Mouse (Mus musculus) gastrocnemius, postnatal 14 days (tissue): Measurements from ENCODE around the gene Spn. TPM values are rescaled to one million over a fixed set of nuclear protein-coding genes. Genes with fewer than 3 reads are reported as not detected.

Experiments
- DNase-seq: peaks from one replicate; pipeline ENCODE4 v3.0.0; 2021; ENCODE audit warnings: mixed read lengths
- intact Hi-C: fragments of 180-260 bp; cut with DNase I; formaldehyde crosslinking; loops from one replicate; pipeline ENCODE4 v1.15.1; 2025; ENCODE audit warnings: low total_unique reads
- total RNA-seq, 2 experiments: library from RNA; stranded (reverse); gene quantifications; 2 replicates each; pipeline ENCODE4 v1.2.3; 2021

Spn gene
- total RNA-seq, 2 experiments from 2014 or later, result 0.24 to 0.27 TPM

DNA sequence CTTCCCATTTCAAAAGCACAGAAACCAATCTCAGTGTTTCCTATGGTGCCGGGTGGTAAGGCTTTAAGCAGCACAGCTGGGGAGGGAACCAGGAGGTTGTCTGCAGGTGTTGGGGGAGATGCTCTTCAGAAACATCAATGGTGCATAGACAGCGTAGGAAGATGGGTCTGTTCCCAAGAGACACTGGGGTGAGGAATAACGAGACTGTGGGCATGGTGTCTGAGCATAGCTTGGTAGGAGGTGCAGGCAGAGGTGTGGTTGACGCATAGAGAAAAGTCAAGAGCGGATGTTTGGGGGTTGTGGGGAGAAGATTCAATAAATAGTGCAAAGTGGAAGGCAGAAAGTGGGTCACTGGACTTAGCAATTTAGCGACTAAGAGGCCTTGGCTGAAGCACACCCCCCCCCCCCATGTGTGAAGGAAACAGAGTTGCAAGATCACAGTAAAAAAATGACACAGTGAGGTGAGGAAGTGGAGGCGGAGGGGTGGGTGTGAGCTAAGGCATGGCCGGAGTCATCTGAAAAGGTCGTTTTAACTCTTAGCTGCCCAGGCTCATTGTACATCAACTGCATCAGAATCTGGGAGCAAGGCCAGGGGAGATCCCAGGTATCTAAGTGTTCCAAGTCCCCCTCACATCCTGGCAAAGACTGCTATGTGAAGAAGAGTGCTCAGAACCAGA, 24.6 kb downstream of the Spn start:
- intact Hi-C loops, result no loop called here
- no peak for DNase-seq

- no peak for DNase-seq
- intact Hi-C loops, result no loop called here
Observed at GRCm38 (mm10) chr7:127112251-127112841, 25.3 kb downstream of the Spn start.

DNA sequence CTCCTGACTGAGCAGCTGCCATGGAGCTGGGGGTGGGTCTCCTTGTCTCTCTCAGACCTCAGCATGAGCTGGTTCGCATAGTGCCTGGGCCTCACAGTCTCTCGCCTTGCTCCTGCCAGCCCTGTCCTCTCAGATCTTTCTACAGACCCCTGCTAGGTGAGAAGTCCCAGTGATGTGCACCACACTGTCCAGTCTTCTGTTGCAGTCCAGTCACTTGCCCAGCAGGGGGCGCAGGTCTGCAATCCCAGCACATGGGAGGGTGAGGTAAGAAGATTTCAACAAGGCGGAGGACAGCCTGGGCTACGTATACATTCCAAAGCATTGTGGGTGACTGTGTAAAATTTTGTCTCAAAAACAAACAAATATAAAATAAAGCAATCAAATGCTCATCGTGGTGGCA, 26.2 kb downstream of the Spn start:
- peak; percentile 56 for DNase-seq
- intact Hi-C loops, result loop anchor here (2.0 kb wide), 1 partner anchor 281 kb away; the partner anchor contains the start of gene 4930451I11Rik

GRCm38 (mm10) chr7:127110239-127111007, 27.2 kb downstream of the Spn start:
- intact Hi-C loops, result loop anchor here (2.0 kb wide), 1 partner anchor 280 kb away; the partner anchor contains the start of gene 4930451I11Rik
- DNase-seq, result peak; percentile 70

DNA sequence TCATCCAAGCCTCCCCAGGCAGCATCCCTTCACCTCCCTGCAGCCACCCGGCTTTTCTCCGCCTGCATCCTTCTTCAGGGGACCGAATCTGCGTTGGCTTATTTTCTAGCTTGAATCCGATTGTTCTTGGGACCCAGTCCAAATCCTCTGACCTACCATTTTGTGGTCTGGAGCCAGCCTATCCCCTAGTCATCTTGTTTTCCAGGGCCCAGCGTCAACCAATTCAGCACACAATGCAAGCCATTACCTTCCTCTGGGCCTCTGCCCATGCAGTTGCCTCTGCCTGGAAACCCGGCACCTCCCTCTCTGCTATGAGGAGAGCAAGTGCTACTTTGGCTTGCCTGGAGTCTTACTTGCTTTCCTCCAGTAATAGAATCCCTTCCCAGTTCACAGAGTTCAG, 32.1 kb downstream of the Spn start:
- intact Hi-C loops, result loop anchor here (5.0 to 10.0 kb wide), 2 partner anchors 121 to 283 kb away; no protein-coding TSS in a partner anchor
- no peak for DNase-seq

DNA sequence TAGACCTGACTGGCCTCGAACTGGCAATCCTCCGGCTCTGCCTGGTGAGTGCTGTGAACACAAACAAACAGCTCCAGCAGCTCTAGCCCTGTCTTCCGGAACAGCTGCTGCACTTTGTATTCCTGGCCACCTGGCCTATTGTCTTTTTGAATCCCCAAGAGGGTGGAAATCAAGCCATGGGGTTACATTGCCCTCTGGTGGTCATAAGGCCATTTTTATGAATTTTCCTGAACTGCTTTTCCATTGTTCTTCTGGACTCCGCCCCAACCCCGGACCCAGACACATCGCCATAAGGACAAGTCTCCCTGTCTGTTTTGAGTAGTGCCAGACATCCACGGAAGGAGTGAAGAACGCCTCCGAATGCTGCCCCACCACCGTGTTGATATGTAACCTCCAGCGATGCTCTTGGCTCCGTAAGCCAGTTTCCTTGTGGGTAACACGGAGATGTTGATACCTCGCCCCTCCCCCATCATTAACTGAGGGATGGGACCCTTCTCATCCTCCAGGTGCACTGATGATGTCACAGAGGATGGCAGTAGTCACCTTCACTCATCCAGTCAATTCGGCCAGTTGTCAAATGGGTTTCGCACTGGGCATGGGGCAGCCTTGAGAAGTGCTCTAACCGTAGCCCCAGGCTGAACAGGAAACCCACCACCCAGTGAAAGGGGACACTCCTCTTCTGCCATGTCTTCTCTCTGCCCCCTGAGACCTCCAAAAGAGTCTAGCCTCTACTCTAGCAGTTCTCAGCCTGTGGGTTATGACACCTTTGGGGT, 32.9 kb downstream of the Spn start:
- intact Hi-C loops, result loop anchor here (5.0 to 10.0 kb wide), 2 partner anchors 120 to 282 kb away; no protein-coding TSS in a partner anchor
- DNase-seq, result peak; percentile 52

GRCm38 (mm10) chr7:127103960-127104359, 33.7 kb downstream of the Spn start:
- intact Hi-C loops, result loop anchor here (10.0 kb wide), 1 partner anchor 119 kb away; no protein-coding TSS in a partner anchor
- no peak for DNase-seq

GRCm38 (mm10) chr7:127102148-127102547, 35.5 kb downstream of the Spn start:
- intact Hi-C loops, result loop anchor here (10.0 kb wide), 1 partner anchor 117 kb away; no protein-coding TSS in a partner anchor
- no peak for DNase-seq

GRCm38 (mm10) chr7:127101451-127102016, 36.1 kb downstream of the Spn start:
- intact Hi-C loops, result loop anchor here (10.0 kb wide), 1 partner anchor 117 kb away; no protein-coding TSS in a partner anchor
- no peak for DNase-seq

- intact Hi-C loops, result no loop called here
- DNase-seq, result no peak
Observed at GRCm38 (mm10) chr7:127099528-127099927, 38.1 kb downstream of the Spn start.

GRCm38 (mm10) chr7:127098950-127099349, 38.7 kb downstream of the Spn start:
- no peak for DNase-seq
- intact Hi-C loops, result no loop called here

DNA sequence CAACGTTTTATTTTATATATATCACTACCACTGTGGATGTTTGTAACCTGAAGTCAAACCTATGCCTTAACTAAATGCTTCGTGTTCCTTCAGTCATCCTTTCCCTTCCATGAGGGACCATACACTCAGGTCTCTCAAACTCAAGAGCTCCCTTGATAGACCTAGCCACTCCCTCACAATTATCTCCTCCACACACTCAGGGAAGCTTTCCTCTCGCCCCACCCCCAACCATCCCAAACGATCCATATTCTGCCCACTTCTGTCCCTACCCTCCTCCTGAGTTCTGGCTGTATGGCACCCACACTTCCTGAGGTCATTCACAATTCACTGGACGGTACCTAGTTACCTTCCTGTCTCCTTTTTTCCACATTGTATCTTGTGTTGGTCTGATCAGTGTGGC, 39.1 kb downstream of the Spn start:
- DNase-seq, result no peak
- intact Hi-C loops, result no loop called here

DNA sequence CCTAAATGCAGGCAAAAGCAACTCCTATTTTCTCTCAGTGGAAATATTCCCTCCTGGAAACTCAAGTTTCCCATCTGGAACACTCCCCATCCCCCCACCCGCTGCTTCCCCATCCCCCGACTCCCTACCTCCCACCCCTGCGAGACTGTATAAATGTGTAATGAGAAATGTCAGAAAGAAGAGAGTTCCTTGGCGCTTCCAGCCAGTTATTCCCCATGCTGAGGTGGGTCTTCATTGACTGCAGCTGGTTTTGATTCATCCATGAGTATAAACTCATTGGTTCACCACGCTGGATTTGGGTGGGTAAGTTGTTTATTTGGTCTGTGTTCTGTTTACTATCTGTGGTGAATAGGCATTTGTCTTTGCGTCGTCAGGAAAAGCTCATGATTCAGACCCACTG, 41.2 kb downstream of the Spn start:
- intact Hi-C loops, result no loop called here
- no peak for DNase-seq

DNA sequence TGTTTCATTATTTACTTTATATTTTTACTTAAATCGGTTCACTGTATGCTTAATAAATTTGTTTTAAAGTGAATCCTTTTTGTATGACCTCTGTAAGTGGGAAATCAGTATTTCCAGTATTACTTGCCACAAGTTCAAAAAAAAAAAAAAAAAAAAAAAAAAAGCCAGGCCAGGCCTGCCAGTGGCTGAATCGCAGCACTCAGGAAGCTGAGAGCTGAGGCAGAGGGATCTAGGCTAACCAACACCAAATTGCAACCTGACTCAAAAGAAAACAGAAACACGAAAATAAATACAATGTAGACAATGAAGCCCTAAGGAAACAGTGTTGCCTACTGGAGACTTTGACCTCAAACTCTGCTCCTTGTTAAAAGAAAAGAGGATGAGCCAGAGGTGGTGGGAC, 43.7 kb downstream of the Spn start:
- intact Hi-C loops, result no loop called here
- DNase-seq, result no peak

GRCm38 (mm10) chr7:127091114-127091896, 46.3 kb downstream of the Spn start, which contains the start of gene AI467606:
AI467606 (plus strand) TSS chr7:127091359.
- DNase-seq, result no peak
- intact Hi-C loops, result no loop called here

- intact Hi-C loops, result no loop called here
- no peak for DNase-seq
Observed at GRCm38 (mm10) chr7:127090154-127091113, 47.2 kb downstream of the Spn start.
